Comparison of ENCODE assay signal across 28 mouse cellular contexts in the genomic region with DNA sequence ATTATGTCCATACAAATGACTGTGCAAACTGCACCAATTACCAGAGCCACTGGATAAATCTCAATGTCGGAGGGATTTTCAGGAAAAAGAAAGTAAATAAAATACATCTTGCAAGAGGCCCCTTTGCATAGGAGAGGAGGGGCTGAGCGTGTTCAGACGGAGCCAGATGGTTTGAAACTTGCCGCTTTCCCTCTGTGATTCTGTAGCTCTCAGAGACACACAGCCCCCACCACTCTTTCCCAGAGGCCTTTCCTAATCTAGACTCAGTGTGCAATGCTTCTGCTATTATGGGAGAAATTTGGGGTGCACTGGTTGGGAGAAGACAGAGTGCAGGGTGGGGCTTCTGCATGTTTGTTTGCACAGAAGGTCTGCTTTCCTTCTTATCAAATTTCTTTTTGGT.
DNase-seq lines count a peak whose midpoint lies in the region; ATAC-seq and TF ChIP-seq lines count a peak whose summit lies in the region.
"Had no signal": no experiment of that assay in that cellular context is flagged by ENCODE, and none has a peak within 500 bp of the region (broad histone marks: within the 10 kb centered on the region; RNA-seq: fewer than 3 reads in every experiment).

No protein-coding gene starts in this region.

- no peak for TF ChIP-seq POLR2A in limb, embryonic 14.5 days (IDR thresholded peaks at IDR 0.05; ENCODE audit: borderline replicate concordance, extremely low read depth, insufficient read depth, insufficient read length)

- H3K9me3 ChIP-seq in embryonic facial prominence, embryonic 11.5 days (replicated peaks; ENCODE audit: control insufficient read depth, low read length), result no peaks in the 10 kb centered on the region
- no peaks in the 10 kb centered on the region for H3K9me3 ChIP-seq in embryonic facial prominence, embryonic 10.5 days
- H3K9me3 ChIP-seq in forebrain, embryonic 16.5 days (ENCODE audit: control insufficient read depth, low read length), result no peaks in the 10 kb centered on the region
- no peaks in the 10 kb centered on the region for H3K9me3 ChIP-seq in forebrain, embryonic 14.5 days (replicated peaks; ENCODE audit: control insufficient read depth, low read length)
- H3K9me3 ChIP-seq in limb, embryonic 14.5 days (ENCODE audit: control insufficient read depth, low read length), result no peaks in the 10 kb centered on the region
- no peaks in the 10 kb centered on the region for H3K9me3 ChIP-seq in limb, embryonic 10.5 days (replicated peaks)
- H3K9me3 ChIP-seq: embryonic facial prominence, embryonic 12.5 days; heart, embryonic 10.5 days; heart, embryonic 13.5 days had no signal

- no peak overlapping the region for H3K9ac ChIP-seq in embryonic facial prominence, embryonic 11.5 days (replicated peaks; ENCODE audit: low read length)
- H3K9ac ChIP-seq in forebrain, embryonic 16.5 days (replicated peaks; ENCODE audit: low read depth, low read length), result no peak overlapping the region
- H3K9ac ChIP-seq in forebrain, embryonic 14.5 days (ENCODE audit: low read length), result no peak overlapping the region
- H3K9ac ChIP-seq in limb, embryonic 14.5 days (ENCODE audit: low read depth, low read length, severe bottlenecking), result no peak overlapping the region
- H3K9ac ChIP-seq: embryonic facial prominence, embryonic 12.5 days; heart, embryonic 13.5 days; hindbrain, embryonic 14.5 days had no signal

- no peak overlapping the region for H3K27ac ChIP-seq in embryonic facial prominence, embryonic 11.5 days (replicated peaks; ENCODE audit: low read depth, low read length)
- H3K27ac ChIP-seq in embryonic facial prominence, embryonic 10.5 days (replicated peaks), result no peak overlapping the region
- no peak overlapping the region for H3K27ac ChIP-seq in forebrain, embryonic 16.5 days (ENCODE audit: low read length)
- no peak overlapping the region for H3K27ac ChIP-seq in forebrain, embryonic 14.5 days (ENCODE audit: low read depth, low read length)
- H3K27ac ChIP-seq in limb, embryonic 14.5 days (replicated peaks; ENCODE audit: low read depth, low read length), result no peak overlapping the region
- H3K27ac ChIP-seq in limb, embryonic 10.5 days, result no peak overlapping the region
- H3K27ac ChIP-seq: embryonic facial prominence, embryonic 12.5 days; heart, adult 2 months; heart, embryonic 10.5 days; heart, embryonic 13.5 days; hindbrain, embryonic 14.5 days; hindbrain, postnatal 0 days had no signal

- WGBS in embryonic facial prominence, embryonic 11.5 days, result 74% methylated on average over 4 of the region's 4 CpGs
- 78% methylated on average over 4 of the region's 4 CpGs for WGBS in embryonic facial prominence, embryonic 10.5 days
- 64% methylated on average over 4 of the region's 4 CpGs for WGBS in forebrain, embryonic 16.5 days
- 80% methylated on average over 4 of the region's 4 CpGs for WGBS in forebrain, embryonic 14.5 days
- WGBS in limb, embryonic 14.5 days, result 45% methylated on average over 4 of the region's 4 CpGs
- 74% methylated on average over 4 of the region's 4 CpGs for WGBS in limb, embryonic 10.5 days

- no peak for ATAC-seq in embryonic facial prominence, embryonic 11.5 days (replicated peaks; ENCODE audit: insufficient number of reproducible peaks, low FRiP score, low TSS enrichment, low read depth)
- ATAC-seq in forebrain, embryonic 16.5 days, result peak; percentile 76
- ATAC-seq in forebrain, embryonic 14.5 days, result no peak
- no peak for ATAC-seq in limb, embryonic 14.5 days (ENCODE audit: low FRiP score, low read depth)
- ATAC-seq: activated CD4-positive, CD25-positive, alpha-beta regulatory T cell, adult 4 months; hindbrain, postnatal 0 days; inflammation-experienced regulatory T-cells, adult 6 months; intestine, embryonic 16.5 days had no signal

- DNase-seq in embryonic facial prominence, embryonic 11.5 days (ENCODE audit: low spot score), result peak; percentile 5
- no peak for DNase-seq in embryonic facial prominence, embryonic 10.5 days (ENCODE audit: low spot score)
- no peak for DNase-seq in forebrain, embryonic 14.5 days (ENCODE audit: low spot score)
- DNase-seq in limb, embryonic 14.5 days (ENCODE audit: low spot score), result peak; percentile 6
- DNase-seq in limb, embryonic 10.5 days (ENCODE audit: low spot score), result no peak
- DNase-seq: adrenal gland, adult 8-10 months; adrenal gland, postnatal 25 days; cerebellum, adult 11-12 months; cerebellum, adult 8-10 months; cerebellum, postnatal 10 days; cerebellum, postnatal 36 days; embryo, embryonic 11 days; gastrocnemius, postnatal 10 days; gastrocnemius, postnatal 36 days; heart, adult 2 months; heart, postnatal 14 days; heart, postnatal 4 days; kidney, adult 18-20 months had no signal

- H3K4me2 ChIP-seq in embryonic facial prominence, embryonic 11.5 days (ENCODE audit: low read depth, low read length), result no peak overlapping the region
- H3K4me2 ChIP-seq in forebrain, embryonic 16.5 days (ENCODE audit: low read length), result no peak overlapping the region
- H3K4me2 ChIP-seq in forebrain, embryonic 14.5 days (ENCODE audit: low read length), result no peak overlapping the region
- no peak overlapping the region for H3K4me2 ChIP-seq in limb, embryonic 14.5 days (replicated peaks; ENCODE audit: low read depth, low read length, severe bottlenecking)
- H3K4me2 ChIP-seq: embryonic facial prominence, embryonic 12.5 days; heart, embryonic 13.5 days; hindbrain, embryonic 14.5 days had no signal

- H3K27me3 ChIP-seq in embryonic facial prominence, embryonic 11.5 days (ENCODE audit: control insufficient read depth, insufficient read depth, low read length), result no peaks in the 10 kb centered on the region
- H3K27me3 ChIP-seq in embryonic facial prominence, embryonic 10.5 days (replicated peaks; ENCODE audit: low read depth, poor library complexity, severe bottlenecking), result no peaks in the 10 kb centered on the region
- no peaks in the 10 kb centered on the region for H3K27me3 ChIP-seq in forebrain, embryonic 16.5 days (replicated peaks; ENCODE audit: control insufficient read depth, insufficient read depth, low read length)
- H3K27me3 ChIP-seq in forebrain, embryonic 14.5 days (replicated peaks; ENCODE audit: control insufficient read depth, insufficient read depth, low read length), result no peaks in the 10 kb centered on the region
- no peaks in the 10 kb centered on the region for H3K27me3 ChIP-seq in limb, embryonic 14.5 days (ENCODE audit: control insufficient read depth, insufficient read depth, low read length)
- no peaks in the 10 kb centered on the region for H3K27me3 ChIP-seq in limb, embryonic 10.5 days (ENCODE audit: low read depth, poor library complexity, severe bottlenecking)
- H3K27me3 ChIP-seq: embryonic facial prominence, embryonic 12.5 days; heart, embryonic 13.5 days had no signal

- no peaks in the 10 kb centered on the region for H3K36me3 ChIP-seq in embryonic facial prominence, embryonic 11.5 days (replicated peaks; ENCODE audit: control insufficient read depth, insufficient read depth, low read depth, low read length)
- H3K36me3 ChIP-seq in embryonic facial prominence, embryonic 10.5 days (replicated peaks), result no peaks in the 10 kb centered on the region
- H3K36me3 ChIP-seq in forebrain, embryonic 16.5 days (ENCODE audit: control insufficient read depth, insufficient read depth), result no peaks in the 10 kb centered on the region
- no peaks in the 10 kb centered on the region for H3K36me3 ChIP-seq in forebrain, embryonic 14.5 days (ENCODE audit: control insufficient read depth, insufficient read depth, low read length)
- no peaks in the 10 kb centered on the region for H3K36me3 ChIP-seq in limb, embryonic 14.5 days (ENCODE audit: control insufficient read depth, insufficient read depth, low read length)
- no peaks in the 10 kb centered on the region for H3K36me3 ChIP-seq in limb, embryonic 10.5 days
- H3K36me3 ChIP-seq: embryonic facial prominence, embryonic 12.5 days; heart, embryonic 10.5 days; heart, embryonic 13.5 days had no signal

- H3K4me1 ChIP-seq in embryonic facial prominence, embryonic 11.5 days (ENCODE audit: control insufficient read depth, insufficient read depth, low read length), result no peaks in the 10 kb centered on the region
- 0 out of 2 replicates have a peak, but pooled peaks cover 4% of the 10 kb centered on the region for H3K4me1 ChIP-seq in embryonic facial prominence, embryonic 10.5 days
- H3K4me1 ChIP-seq in forebrain, embryonic 16.5 days (replicated peaks; ENCODE audit: control insufficient read depth, insufficient read depth, low read length), result no peaks in the 10 kb centered on the region
- H3K4me1 ChIP-seq in forebrain, embryonic 14.5 days (ENCODE audit: control insufficient read depth, insufficient read depth, low read length), result no peaks in the 10 kb centered on the region
- no peaks in the 10 kb centered on the region for H3K4me1 ChIP-seq in limb, embryonic 14.5 days (ENCODE audit: control insufficient read depth, insufficient read depth, low read length)
- no peaks in the 10 kb centered on the region for H3K4me1 ChIP-seq in limb, embryonic 10.5 days
- H3K4me1 ChIP-seq: embryonic facial prominence, embryonic 12.5 days; heart, embryonic 10.5 days; heart, embryonic 13.5 days had no signal

- no peak overlapping the region for H3K4me3 ChIP-seq in embryonic facial prominence, embryonic 11.5 days (ENCODE audit: low read depth, low read length)
- no peak overlapping the region for H3K4me3 ChIP-seq in embryonic facial prominence, embryonic 10.5 days
- H3K4me3 ChIP-seq in forebrain, embryonic 16.5 days (replicated peaks; ENCODE audit: low read length), result no peak overlapping the region
- H3K4me3 ChIP-seq in forebrain, embryonic 14.5 days (ENCODE audit: low read depth, low read length), result no peak overlapping the region
- H3K4me3 ChIP-seq in limb, embryonic 14.5 days (replicated peaks; ENCODE audit: low read length), result no peak overlapping the region
- H3K4me3 ChIP-seq in limb, embryonic 10.5 days, result no peak overlapping the region
- H3K4me3 ChIP-seq: embryonic facial prominence, embryonic 12.5 days; erythroblast, embryonic 14.5 days; heart, adult 2 months; heart, embryonic 10.5 days; heart, embryonic 13.5 days had no signal

Comparison
In these comparisons a context has a peak if more than half of its experiments do, and no peak if none do; other contexts are left out.
1. DNase-seq: peak in embryonic facial prominence, embryonic 11.5 days (single experiment) and limb, embryonic 14.5 days (single experiment); none in embryonic facial prominence, embryonic 10.5 days (single experiment), forebrain, embryonic 14.5 days (single experiment) and limb, embryonic 10.5 days (single experiment).